Mouse (Mus musculus) left cerebral cortex, postnatal 4 days (tissue): Measurements from ENCODE around the gene Txlnb. TPM values are rescaled to one million over a fixed set of nuclear protein-coding genes. Genes with fewer than 3 reads are reported as not detected.
"Not testable (repeated sequence)": the region's sequence is repeated elsewhere in the genome, so short reads cannot be mapped to it uniquely, and the experiment has no call there.

ENCODE experiments used
- DNase-seq: peaks from one replicate; pipeline ENCODE4 v3.0.0-alpha.2; 2022
- intact Hi-C: fragments of 180-260 bp; cut with DNase I; formaldehyde crosslinking; loops from one replicate; pipeline ENCODE4 v1.15.1; 2025
- total RNA-seq, 2 experiments: library from RNA; stranded (reverse); gene quantifications; 2 replicates each; pipeline ENCODE4 v1.2.3; 2021

Txlnb gene
- total RNA-seq, 2 experiments from 2014 or later = 0.22 to 0.42 TPM

DNA sequence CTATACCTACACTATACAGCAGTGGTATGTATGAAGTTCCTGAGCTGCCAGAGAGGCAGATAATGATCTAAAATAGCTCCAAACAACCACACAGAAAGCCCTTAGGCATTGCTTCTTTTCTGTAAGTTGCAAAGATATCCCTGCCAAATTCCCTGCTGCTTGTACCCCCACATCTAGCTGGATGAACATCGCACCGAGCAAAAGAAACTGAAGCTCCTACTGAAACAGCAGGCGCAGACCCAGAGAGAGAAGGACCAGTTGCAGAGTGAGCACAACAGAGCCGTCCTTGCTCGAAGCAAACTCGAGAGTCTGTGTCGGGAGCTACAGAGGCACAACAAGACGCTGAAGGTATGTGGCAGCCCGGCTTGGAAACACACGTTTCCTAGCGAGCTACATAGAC lies 19.0 kb downstream of the Txlnb start:
- DNase-seq = no peak
- intact Hi-C loops = no loop called here

DNA sequence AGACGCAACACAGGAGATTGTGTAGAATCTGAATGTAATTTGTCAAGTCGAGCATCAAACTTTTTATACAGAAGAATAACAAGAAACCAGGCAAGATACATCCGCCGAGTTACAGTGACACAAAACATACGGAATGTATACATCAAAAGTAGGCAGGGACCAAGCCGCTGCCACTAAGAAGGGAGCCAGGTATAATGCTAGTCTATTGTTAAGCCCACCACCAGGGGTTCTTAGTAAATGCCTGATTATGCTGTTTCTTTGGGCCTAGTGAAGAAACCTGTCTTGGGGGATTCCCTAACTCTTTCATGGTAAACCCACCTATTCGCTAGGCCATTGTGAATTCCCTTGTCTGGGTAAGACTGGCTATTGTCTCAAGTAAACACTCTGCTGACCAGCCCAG lies 24.4 kb downstream of the Txlnb start:
- intact Hi-C loops, DNase-seq: not testable (repeated sequence)

DNA sequence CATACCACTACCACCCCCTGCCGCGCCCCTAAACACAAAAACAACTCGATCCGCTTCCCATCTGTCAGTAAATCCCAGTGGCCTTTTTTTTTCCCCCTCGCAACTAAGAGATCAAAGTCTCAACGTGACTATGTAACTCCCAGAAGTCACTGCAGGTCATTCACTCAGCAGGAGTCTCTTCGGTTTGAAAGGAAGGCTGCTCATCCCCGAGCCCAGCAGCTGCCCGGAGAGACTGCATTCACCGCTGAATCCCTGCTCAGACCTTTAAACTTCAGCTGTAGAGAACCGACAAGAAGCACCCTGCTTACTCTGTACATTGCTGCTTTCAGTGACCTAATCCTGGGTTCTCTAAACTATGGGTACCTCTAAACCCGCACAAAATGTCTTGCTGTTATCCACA lies 31.4 kb downstream of the Txlnb start:
- intact Hi-C loops = no loop called here
- DNase-seq = peak; percentile 34

DNA sequence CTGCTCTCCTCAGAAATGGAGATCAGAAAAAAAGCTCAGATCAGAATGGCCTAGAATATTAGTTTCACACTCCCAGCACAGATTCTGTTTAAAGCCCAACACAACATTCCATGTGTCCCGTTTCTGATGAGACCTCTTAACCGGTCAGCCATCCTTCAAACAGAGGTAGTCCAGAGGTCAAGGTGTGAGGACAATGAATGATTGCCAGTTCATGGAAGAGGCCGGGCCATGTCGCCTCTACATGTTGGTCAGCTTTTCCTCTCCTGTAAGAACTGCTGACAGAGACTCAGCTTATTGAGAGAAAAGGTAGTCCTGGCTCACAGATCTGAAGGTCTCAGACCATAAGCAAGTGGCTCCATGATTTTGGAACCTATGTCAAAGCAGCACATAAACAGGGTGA lies 33.2 kb downstream of the Txlnb start:
- DNase-seq = no peak
- intact Hi-C loops = no loop called here

DNA sequence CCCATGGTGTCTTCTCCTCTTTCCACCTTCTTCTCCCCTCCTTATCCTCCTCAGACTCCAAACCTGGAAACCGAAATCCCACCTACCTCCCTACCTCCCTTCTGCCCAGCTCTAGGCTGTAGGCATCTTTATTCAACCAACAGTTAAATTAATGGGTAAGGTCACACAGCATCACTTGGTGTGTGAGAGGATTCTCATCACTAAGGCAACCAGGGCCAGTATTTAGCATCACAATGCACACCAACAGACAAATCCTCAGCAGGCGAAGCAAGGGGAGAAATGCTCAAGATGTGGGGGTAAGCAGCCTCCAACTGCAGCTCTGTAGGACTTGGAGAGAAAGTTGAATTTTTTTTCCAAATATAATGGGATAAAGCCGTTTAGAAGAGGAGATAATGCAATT lies 35.0 kb downstream of the Txlnb start:
- intact Hi-C loops = no loop called here
- no peak for DNase-seq

DNA sequence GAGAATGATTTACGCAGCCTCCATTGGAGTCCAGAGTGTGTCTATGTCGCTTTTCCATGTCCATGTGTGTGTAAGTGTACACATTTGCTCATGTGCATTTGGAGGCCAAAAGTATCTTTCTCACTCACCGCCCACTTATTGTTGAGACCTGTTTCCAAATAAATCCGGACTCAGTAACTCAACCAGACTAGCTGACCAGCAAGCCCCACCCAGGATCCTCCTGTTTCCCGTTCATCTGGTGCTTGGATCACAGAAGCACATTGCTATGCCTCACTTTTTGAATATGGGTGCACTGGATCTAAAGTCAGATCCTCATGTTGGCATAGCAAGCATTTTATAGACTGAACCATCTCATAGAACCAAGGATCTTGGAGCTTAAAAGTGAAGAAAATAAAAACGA lies 39.0 kb downstream of the Txlnb start:
- intact Hi-C loops = no loop called here
- no peak for DNase-seq

DNA sequence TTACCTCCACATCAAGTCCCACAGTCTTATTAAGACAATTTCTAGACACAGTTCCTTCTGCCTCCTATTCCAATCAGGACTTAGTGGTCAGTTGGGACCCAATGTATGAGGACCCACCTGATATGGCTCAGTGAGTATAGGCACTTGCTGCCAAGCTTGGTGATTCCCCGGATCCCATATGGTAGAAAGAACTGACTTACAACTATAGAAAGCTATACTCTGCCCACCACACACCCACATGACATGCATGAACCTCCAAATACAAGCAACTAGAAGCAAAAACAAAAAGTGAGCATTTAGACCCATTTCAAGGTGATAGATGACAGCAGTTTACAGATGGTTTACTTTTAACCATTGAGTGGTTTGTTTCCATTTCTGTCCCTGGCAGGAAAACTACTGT lies 40.2 kb downstream of the Txlnb start:
- DNase-seq = no peak
- intact Hi-C loops = no loop called here

DNA sequence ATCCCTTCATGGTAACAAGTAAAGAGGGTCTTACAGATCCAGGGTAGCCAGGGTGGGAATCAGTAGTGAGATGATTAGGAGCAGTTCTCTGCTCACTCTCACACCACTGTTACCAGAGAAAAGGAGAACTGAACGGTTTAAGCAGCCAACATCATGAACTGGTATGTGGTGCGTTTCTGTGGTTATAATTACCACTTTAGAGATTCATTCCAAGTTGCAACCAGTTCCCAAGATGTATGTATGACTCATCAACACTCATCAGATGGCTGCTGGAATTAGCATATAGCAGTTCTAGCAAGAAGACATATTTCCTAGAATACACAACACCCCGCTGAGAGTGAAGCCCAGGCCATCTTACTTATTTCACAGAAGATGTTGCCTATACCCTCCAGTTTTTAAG lies 46.0 kb downstream of the Txlnb start:
- intact Hi-C loops = no loop called here

DNA sequence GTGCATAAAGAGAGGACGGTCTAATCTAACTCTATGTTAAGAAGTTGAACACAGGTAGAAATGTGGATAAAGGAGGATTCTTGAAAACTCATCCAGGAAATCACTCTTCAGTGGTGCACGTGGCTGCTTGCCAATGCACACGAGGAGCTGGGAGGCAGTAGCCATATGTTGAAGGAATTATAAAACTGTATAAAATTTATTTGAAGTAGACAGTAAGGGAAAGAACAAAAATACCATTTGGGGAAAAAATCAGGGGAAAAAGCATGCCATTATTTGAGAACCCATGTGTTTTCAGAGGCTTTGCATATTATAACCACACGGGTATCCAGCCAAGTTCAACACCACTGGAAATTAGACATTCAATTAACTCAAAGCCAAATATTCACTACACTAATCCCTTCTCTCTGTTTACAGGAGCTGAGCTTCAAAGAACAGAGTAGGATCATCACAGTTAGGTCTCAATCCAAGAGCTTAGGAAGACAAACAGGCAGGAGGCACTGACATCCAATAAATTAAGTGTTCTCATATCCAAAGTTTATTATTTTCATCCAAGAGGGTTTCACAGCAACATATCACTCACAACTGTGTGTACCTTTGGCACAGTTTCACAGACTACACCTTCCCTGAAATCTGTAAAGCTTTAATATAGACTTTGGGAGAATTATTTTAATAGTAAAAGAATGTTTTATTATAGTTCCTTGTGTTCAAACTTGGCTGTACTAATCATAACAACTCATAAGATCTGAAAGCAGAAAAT lies 48.9 kb downstream of the Txlnb start:
- intact Hi-C loops = no loop called here
- DNase-seq = peak; percentile 10

More for the DNA sequence above, 46.0 kb downstream of the Txlnb start:
- DNase-seq = no peak

DNA sequence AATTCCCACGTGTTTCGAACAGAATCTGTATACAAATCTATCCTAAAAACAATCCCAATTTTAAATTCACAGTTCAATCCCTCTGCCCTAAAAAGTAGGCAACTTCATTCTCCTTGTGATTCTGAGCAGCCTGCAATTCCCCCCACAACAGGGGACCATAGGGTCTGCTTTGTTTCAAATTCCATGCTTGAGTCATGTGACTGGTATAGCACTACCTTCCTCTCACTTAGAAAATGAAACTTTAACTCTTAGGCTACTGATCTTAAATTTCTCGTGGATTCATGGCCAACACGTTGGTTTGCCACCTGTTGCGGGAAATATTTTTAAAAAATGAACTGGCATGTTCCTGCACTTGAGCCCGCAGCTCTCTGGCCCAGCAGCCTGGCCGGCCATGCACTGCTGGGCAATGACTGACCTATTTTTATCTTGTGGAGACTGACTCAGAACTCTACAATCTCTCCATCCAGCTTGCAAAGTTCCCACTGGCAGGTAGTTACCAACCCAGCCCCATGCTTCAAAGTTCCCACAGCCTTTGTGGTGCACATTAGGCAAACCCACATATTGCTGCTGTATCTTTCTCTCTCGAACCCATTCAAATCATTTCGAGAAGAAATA lies 61.7 kb downstream of the Txlnb start:
- no peak for DNase-seq
- intact Hi-C loops = no loop called here

DNA sequence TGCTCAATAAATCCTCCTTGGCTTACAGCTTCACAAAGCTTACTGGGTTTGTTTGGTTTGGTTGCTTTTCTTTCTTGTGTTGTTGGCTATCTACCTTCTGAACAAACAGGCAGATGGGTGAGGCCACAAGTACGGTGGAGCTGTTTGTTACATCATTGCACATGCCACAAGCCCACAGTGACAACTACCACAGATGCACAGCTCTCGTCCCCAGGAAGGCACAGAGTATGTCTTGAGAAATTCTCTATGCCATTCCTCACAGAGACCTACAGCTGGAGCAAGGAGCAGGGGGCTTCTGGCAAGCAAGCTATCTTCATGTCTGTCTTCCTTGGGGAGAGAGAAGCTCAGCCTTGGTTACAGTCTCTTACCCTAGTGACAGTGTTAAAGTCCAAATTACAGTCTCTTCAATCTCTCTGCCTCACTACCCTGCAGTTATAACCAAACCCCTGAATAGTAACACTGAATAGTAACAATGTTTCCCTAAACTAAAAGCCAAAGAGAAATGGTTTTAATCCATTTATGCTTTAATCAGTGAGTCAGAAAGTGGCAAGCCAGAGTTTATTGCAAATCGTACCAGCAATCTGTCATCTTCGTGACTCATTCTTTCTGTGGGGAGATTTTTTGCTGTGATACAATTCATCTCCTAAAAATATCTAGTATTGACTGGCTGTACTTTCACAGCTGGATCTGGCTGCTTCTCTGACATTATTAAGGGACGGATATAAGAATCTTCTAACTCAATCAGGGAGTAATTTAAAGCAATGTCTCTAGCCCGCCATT lies 64.9 kb downstream of the Txlnb start:
- no peak for DNase-seq

DNA sequence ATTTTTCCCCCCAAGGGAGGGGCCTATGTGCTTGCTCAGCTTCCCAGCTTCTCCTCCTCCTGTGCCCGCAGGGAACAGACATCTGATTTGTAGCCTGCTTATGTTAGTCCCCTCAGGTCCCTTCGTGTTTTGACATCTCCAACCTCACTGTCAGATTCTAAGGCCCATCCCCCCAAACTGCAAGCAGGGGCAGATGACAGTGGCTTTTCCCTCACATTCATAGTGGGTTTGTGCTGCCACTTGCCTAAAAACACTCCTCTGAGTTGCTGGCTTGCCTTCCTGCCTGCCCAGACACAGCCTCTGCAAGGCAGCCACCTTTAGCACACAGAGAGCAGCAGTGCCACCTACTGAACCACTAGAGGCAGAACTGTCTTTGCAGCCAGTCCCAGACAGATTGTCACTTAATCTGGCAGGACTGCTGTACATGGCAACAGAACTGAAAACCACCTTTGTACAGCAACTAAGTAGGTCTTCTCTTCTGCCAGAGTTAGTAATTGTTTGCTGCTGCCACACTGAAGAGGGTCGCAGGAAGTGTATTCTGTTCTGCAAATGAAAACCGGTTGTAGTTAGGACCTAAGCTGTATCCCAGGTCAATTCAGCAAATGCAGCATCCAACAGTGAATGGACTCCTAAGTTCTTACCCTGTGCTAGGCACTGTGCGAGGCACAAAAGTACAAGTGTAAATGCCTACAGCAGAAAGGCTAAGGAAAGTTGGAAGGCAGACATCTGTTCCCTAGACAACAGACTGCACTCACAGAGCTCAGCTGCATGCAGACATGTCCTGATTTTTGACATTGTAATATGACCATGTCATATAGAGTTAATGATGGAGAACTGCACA lies 74.0 kb downstream of the Txlnb start:
- peak; percentile 71 for DNase-seq
- intact Hi-C loops = loop anchor here (2.0 kb wide), 1 partner anchor 137 kb away; no protein-coding TSS in a partner anchor

More for the DNA sequence above, 64.9 kb downstream of the Txlnb start:
- intact Hi-C loops = no loop called here

DNA sequence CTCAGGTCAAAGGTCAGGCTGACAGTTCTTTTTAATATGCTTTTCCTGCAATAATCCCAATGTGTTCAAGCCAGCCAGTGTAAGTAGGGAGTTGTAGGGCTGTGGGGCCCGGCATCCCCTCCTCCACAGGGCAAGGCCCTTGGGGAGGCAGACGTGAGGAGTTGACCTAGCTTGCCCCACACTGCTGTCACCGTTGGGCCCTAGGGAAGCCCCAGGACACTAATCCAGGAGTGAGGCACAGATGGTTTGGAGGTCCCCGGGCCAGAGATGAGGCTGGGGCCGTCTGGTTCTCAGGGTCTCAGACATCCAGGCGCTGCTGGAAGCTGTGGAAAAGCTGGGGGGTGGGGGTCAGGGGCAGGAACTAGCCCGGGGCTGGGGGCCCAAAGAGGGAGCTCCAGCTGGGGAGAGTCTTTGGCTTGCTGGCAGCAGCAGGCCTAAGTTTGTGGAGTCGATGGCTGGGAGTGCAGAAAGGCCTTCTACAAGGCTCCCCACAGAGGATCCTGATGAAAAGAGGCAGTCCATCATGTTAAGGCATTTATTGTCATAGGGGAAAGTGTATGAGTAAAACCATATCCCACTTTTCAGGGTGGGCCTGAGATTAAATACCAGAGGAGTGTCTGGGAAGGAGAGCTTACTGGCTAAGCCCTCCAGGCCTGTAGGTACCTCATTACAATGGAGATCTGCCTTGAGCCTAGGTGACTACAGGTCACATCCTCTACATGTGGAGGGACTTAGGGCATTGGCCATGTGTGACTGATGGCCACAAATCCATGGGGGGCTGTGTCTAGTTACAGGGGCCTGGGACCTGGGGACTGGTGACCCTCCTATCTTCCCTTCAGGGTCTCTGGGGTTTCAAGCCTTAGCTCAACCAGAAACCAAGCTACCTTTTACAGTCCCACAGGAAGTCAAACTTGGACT lies 82.2 kb downstream of the Txlnb start:
- peak; percentile 3 for DNase-seq

DNA sequence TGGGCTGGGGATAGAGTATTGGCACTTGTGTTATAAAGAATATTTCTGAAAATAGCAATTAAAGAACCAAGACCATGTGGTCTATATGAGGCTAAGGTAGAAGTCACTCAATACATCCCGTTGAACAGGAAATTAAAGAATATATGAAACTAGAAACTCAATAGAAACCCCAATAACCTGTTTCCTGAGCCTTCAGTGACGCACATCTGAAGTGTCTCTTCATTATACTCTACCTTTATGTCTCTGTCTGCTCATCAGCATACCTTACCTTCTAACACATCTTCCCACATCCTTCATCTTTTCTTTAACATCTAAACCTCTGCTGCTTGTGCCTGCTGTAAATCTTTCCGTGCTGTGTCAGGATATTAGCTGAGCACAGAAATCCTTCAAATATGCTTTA lies 84.0 kb downstream of the Txlnb start:
- no peak for DNase-seq
- intact Hi-C loops = no loop called here

More for the DNA sequence above, 82.2 kb downstream of the Txlnb start:
- intact Hi-C loops = no loop called here

DNA sequence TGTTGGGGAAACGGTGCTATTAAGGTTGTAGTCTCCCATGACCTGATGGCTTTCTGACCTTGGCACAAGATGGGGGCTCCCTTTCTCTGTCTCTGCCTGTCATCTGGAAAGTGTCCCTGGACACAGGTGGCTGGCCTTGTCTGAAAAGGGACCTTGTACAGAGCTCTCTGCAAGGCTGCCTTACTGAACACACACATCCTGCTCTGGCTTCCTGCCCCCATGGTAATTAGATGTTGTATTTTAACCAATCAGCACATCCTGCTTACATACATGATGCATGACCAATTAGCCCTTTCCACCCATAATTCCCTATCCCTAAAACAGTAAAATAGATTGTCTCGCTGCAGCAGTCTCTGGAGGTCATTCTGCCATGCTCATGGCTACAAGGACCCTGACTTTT lies 84.7 kb downstream of the Txlnb start:
- intact Hi-C loops = no loop called here
- no peak for DNase-seq

Other genes starting within 250 kb of the Txlnb start
- gene Cited2, start 73.0 kb upstream of the Txlnb start, total RNA-seq = 10 to 100 TPM; 41.9 to 48.3 TPM
- 10 to 100 TPM; 37.3 to 40.9 TPM for gene Heca, start 151.8 kb downstream of the Txlnb start, total RNA-seq
- 10 to 100 TPM; 40.1 to 49.3 TPM for gene Abracl, start 227.1 kb downstream of the Txlnb start, total RNA-seq